Mouse (Mus musculus): ENCODE measurements around the gene Nrip1.

GRCm38 (mm10) chr16:76372941-76373561 is 576 bp downstream of the Nrip1 start:
- no peak for TF ChIP-seq CTCF (IDR thresholded peaks at IDR 0.05; ENCODE audit: borderline replicate concordance, insufficient read depth, low read length)
- TF ChIP-seq POLR2A (IDR thresholded peaks at IDR 0.05; ENCODE audit: low read depth, low read length) = peak; percentile 74
